Mouse (Mus musculus): ENCODE results near the gene Naaladl2. TPM values are rescaled to one million over a fixed set of nuclear protein-coding genes. Genes with fewer than 3 reads are reported as not detected.

Naaladl2 gene
- total RNA-seq, 1 experiment, result under 0.01 TPM

- DNase-seq (ENCODE audit: low read depth, low spot score), result no peak
- Histone ChIP-seq H3K27ac (ENCODE audit: insufficient read depth, low read depth, low read length, poor library complexity, severe bottlenecking) (no peak overlapping the region), H3K36me3 (ENCODE audit: control insufficient read depth, insufficient read depth, low read length, poor library complexity, severe bottlenecking) (no peaks in the 10 kb centered on the region), H3K4me1 (ENCODE audit: control insufficient read depth in 2 of 2, insufficient read depth in 2 of 2, low read length in 2 of 2, poor library complexity in 1 of 2) (no peaks in the 10 kb centered on the region), H3K4me3 (ENCODE audit: insufficient read depth in 1 of 2, low read depth in 1 of 2, low read length in 2 of 2, poor library complexity in 1 of 2, severe bottlenecking in 1 of 2) (no peak overlapping the region), H3K9me3 (ENCODE audit: control insufficient read depth, insufficient read depth, low read depth, low read length) (no peaks in the 10 kb centered on the region), H3K9ac (ENCODE audit: insufficient read depth, low read depth, low read length, poor library complexity, severe bottlenecking) (no peak overlapping the region)
- in situ Hi-C loops (cut with MboI; ENCODE audit: low sequenced_read_pairs in 2 of 2, unreplicated experiment in 2 of 2), result no loop called here
- TF ChIP-seq CHD2 (IDR thresholded peaks at IDR 0.05; ENCODE audit: low read depth, low read length), result no peak
- no peak for TF ChIP-seq HCFC1 (IDR thresholded peaks at IDR 0.05; ENCODE audit: borderline replicate concordance, insufficient read depth, low read length)
Observed at GRCm38 (mm10) chr3:23907682-23908081, 1236.4 kb downstream of the Naaladl2 start.

GRCm38 (mm10) chr3:23865688-23866087 lies 1278.4 kb downstream of the Naaladl2 start:
- H3K4me3 ChIP-seq (ENCODE audit: insufficient read depth in 1 of 2, low read depth in 1 of 2, low read length in 2 of 2, poor library complexity in 1 of 2, severe bottlenecking in 1 of 2), result no peak overlapping the region
- no peak for TF ChIP-seq ZNF384 (IDR thresholded peaks at IDR 0.05; ENCODE audit: low read depth, low read length)
- TF ChIP-seq MAFK (IDR thresholded peaks at IDR 0.05; ENCODE audit: insufficient read depth, low read depth, low read length), result no peak
- no peak for TF ChIP-seq CHD2 (IDR thresholded peaks at IDR 0.05; ENCODE audit: low read depth, low read length)
- no peak for TF ChIP-seq HCFC1 (IDR thresholded peaks at IDR 0.05; ENCODE audit: borderline replicate concordance, insufficient read depth, low read length)
- no peak for TF ChIP-seq ZC3H11A (IDR thresholded peaks at IDR 0.05; ENCODE audit: borderline replicate concordance, low read depth, low read length)
- no peaks in the 10 kb centered on the region for H3K36me3 ChIP-seq (ENCODE audit: control insufficient read depth, insufficient read depth, low read length, poor library complexity, severe bottlenecking)
- H3K4me1 ChIP-seq (ENCODE audit: control insufficient read depth in 2 of 2, insufficient read depth in 2 of 2, low read length in 2 of 2, poor library complexity in 1 of 2), result no peaks in the 10 kb centered on the region
- no peak overlapping the region for H3K27ac ChIP-seq (ENCODE audit: insufficient read depth, low read depth, low read length, poor library complexity, severe bottlenecking)
- no peak overlapping the region for H3K9ac ChIP-seq (ENCODE audit: insufficient read depth, low read depth, low read length, poor library complexity, severe bottlenecking)
- no peak for DNase-seq (ENCODE audit: low read depth, low spot score)
- H3K9me3 ChIP-seq (ENCODE audit: control insufficient read depth, insufficient read depth, low read depth, low read length), result no peaks in the 10 kb centered on the region
- in situ Hi-C loops (cut with MboI; ENCODE audit: low sequenced_read_pairs in 2 of 2, unreplicated experiment in 2 of 2), result no loop called here

- no peaks in the 10 kb centered on the region for H3K36me3 ChIP-seq (ENCODE audit: control insufficient read depth, insufficient read depth, low read length, poor library complexity, severe bottlenecking)
- H3K27ac ChIP-seq (ENCODE audit: insufficient read depth, low read depth, low read length, poor library complexity, severe bottlenecking), result no peak overlapping the region
- in situ Hi-C loops (cut with MboI; ENCODE audit: low sequenced_read_pairs in 2 of 2, unreplicated experiment in 2 of 2), result no loop called here
- H3K4me1 ChIP-seq (ENCODE audit: control insufficient read depth in 2 of 2, insufficient read depth in 2 of 2, low read length in 2 of 2, poor library complexity in 1 of 2), result no peaks in the 10 kb centered on the region
- no peak for DNase-seq (ENCODE audit: low read depth, low spot score)
- TF ChIP-seq MAFK (IDR thresholded peaks at IDR 0.05; ENCODE audit: insufficient read depth, low read depth, low read length) (no peak), ZC3H11A (IDR thresholded peaks at IDR 0.05; ENCODE audit: borderline replicate concordance, low read depth, low read length) (no peak), HCFC1 (IDR thresholded peaks at IDR 0.05; ENCODE audit: borderline replicate concordance, insufficient read depth, low read length) (no peak), CHD2 (IDR thresholded peaks at IDR 0.05; ENCODE audit: low read depth, low read length) (no peak), ZNF384 (IDR thresholded peaks at IDR 0.05; ENCODE audit: low read depth, low read length) (no peak)
- no peak overlapping the region for H3K4me3 ChIP-seq (ENCODE audit: insufficient read depth in 1 of 2, low read depth in 1 of 2, low read length in 2 of 2, poor library complexity in 1 of 2, severe bottlenecking in 1 of 2)
- no peak overlapping the region for H3K9ac ChIP-seq (ENCODE audit: insufficient read depth, low read depth, low read length, poor library complexity, severe bottlenecking)
- H3K9me3 ChIP-seq (ENCODE audit: control insufficient read depth, insufficient read depth, low read depth, low read length), result no peaks in the 10 kb centered on the region
Observed at GRCm38 (mm10) chr3:23857275-23857674, 1286.8 kb downstream of the Naaladl2 start.

GRCm38 (mm10) chr3:23817585-23817984 lies 1326.5 kb downstream of the Naaladl2 start:
- no peak overlapping the region for H3K27ac ChIP-seq (ENCODE audit: insufficient read depth, low read depth, low read length, poor library complexity, severe bottlenecking)
- no peaks in the 10 kb centered on the region for H3K4me1 ChIP-seq (ENCODE audit: control insufficient read depth in 2 of 2, insufficient read depth in 2 of 2, low read length in 2 of 2, poor library complexity in 1 of 2)
- H3K4me3 ChIP-seq (ENCODE audit: insufficient read depth in 1 of 2, low read depth in 1 of 2, low read length in 2 of 2, poor library complexity in 1 of 2, severe bottlenecking in 1 of 2), result no peak overlapping the region
- in situ Hi-C loops (cut with MboI; ENCODE audit: low sequenced_read_pairs in 2 of 2, unreplicated experiment in 2 of 2), result no loop called here
- H3K9me3 ChIP-seq (ENCODE audit: control insufficient read depth, insufficient read depth, low read depth, low read length), result no peaks in the 10 kb centered on the region
- no peak overlapping the region for H3K9ac ChIP-seq (ENCODE audit: insufficient read depth, low read depth, low read length, poor library complexity, severe bottlenecking)
- no peak for DNase-seq (ENCODE audit: low read depth, low spot score)
- TF ChIP-seq CHD2 (IDR thresholded peaks at IDR 0.05; ENCODE audit: low read depth, low read length), result no peak
- no peak for TF ChIP-seq HCFC1 (IDR thresholded peaks at IDR 0.05; ENCODE audit: borderline replicate concordance, insufficient read depth, low read length)
- TF ChIP-seq ZNF384 (IDR thresholded peaks at IDR 0.05; ENCODE audit: low read depth, low read length), result no peak
- no peak for TF ChIP-seq ZC3H11A (IDR thresholded peaks at IDR 0.05; ENCODE audit: borderline replicate concordance, low read depth, low read length)
- TF ChIP-seq MAFK (IDR thresholded peaks at IDR 0.05; ENCODE audit: insufficient read depth, low read depth, low read length), result no peak
- no peaks in the 10 kb centered on the region for H3K36me3 ChIP-seq (ENCODE audit: control insufficient read depth, insufficient read depth, low read length, poor library complexity, severe bottlenecking)

- TF ChIP-seq ZC3H11A (IDR thresholded peaks at IDR 0.05; ENCODE audit: borderline replicate concordance, low read depth, low read length) (no peak), ZNF384 (IDR thresholded peaks at IDR 0.05; ENCODE audit: low read depth, low read length) (no peak), CHD2 (IDR thresholded peaks at IDR 0.05; ENCODE audit: low read depth, low read length) (no peak), HCFC1 (IDR thresholded peaks at IDR 0.05; ENCODE audit: borderline replicate concordance, insufficient read depth, low read length) (no peak), MAFK (IDR thresholded peaks at IDR 0.05; ENCODE audit: insufficient read depth, low read depth, low read length) (no peak)
- DNase-seq (ENCODE audit: low read depth, low spot score), result no peak
- Histone ChIP-seq H3K27ac (ENCODE audit: insufficient read depth, low read depth, low read length, poor library complexity, severe bottlenecking) (no peak overlapping the region), H3K4me3 (ENCODE audit: insufficient read depth in 1 of 2, low read depth in 1 of 2, low read length in 2 of 2, poor library complexity in 1 of 2, severe bottlenecking in 1 of 2) (no peak overlapping the region), H3K9me3 (ENCODE audit: control insufficient read depth, insufficient read depth, low read depth, low read length) (no peaks in the 10 kb centered on the region), H3K36me3 (ENCODE audit: control insufficient read depth, insufficient read depth, low read length, poor library complexity, severe bottlenecking) (no peaks in the 10 kb centered on the region), H3K9ac (ENCODE audit: insufficient read depth, low read depth, low read length, poor library complexity, severe bottlenecking) (no peak overlapping the region), H3K4me1 (ENCODE audit: control insufficient read depth in 2 of 2, insufficient read depth in 2 of 2, low read length in 2 of 2, poor library complexity in 1 of 2) (no peaks in the 10 kb centered on the region)
- in situ Hi-C loops (cut with MboI; ENCODE audit: low sequenced_read_pairs in 2 of 2, unreplicated experiment in 2 of 2), result no loop called here
Observed at GRCm38 (mm10) chr3:23758746-23759145, 1385.3 kb downstream of the Naaladl2 start.
